9 mouse cellular contexts compared by ENCODE assay signal in genomic region chr5:150495792-150496191, GRCm38 (mm10). TPM values are rescaled to one million over a fixed set of nuclear protein-coding genes. Genes with fewer than 3 reads are reported as not detected.
DNase-seq lines count a peak whose midpoint lies in the region; ATAC-seq lines count a peak whose summit lies in the region.
"Had no signal": no experiment of that assay in that cellular context is flagged by ENCODE, and none has a peak within 500 bp of the region (broad histone marks: within the 10 kb centered on the region; RNA-seq: fewer than 3 reads in every experiment).

No protein-coding gene starts in this region.

- H3K4me3 ChIP-seq in forebrain, embryonic 10.5 days, result no peak overlapping the region
- H3K4me3 ChIP-seq in forebrain, embryonic 12.5 days (replicated peaks), result no peak overlapping the region
- no peak overlapping the region for H3K4me3 ChIP-seq in neural tube, embryonic 12.5 days
- no peak overlapping the region for H3K4me3 ChIP-seq in neural tube, embryonic 15.5 days (replicated peaks)

- intact Hi-C loops in gastrocnemius, postnatal 36 days (cut with DNase I), result no loop called here

- no peak overlapping the region for H3K4me2 ChIP-seq in forebrain, embryonic 12.5 days
- H3K4me2 ChIP-seq in neural tube, embryonic 12.5 days (replicated peaks), result no peak overlapping the region
- H3K4me2 ChIP-seq in neural tube, embryonic 15.5 days, result no peak overlapping the region

- no peak overlapping the region for H3K27ac ChIP-seq in forebrain, embryonic 10.5 days
- no peak overlapping the region for H3K27ac ChIP-seq in forebrain, embryonic 12.5 days
- H3K27ac ChIP-seq in neural tube, embryonic 12.5 days, result no peak overlapping the region
- H3K27ac ChIP-seq in neural tube, embryonic 15.5 days (replicated peaks), result no peak overlapping the region

- 41% methylated on average over 6 of the region's 6 CpGs for WGBS in forebrain, embryonic 10.5 days
- WGBS in forebrain, embryonic 12.5 days, result 50% methylated on average over 6 of the region's 6 CpGs
- WGBS in neural tube, embryonic 12.5 days, result 46% methylated on average over 6 of the region's 6 CpGs
- WGBS in neural tube, embryonic 15.5 days, result 48% methylated on average over 6 of the region's 6 CpGs

- no peaks in the 10 kb centered on the region for H3K36me3 ChIP-seq in forebrain, embryonic 10.5 days (replicated peaks)
- 0 out of 2 replicates have a peak, but pooled peaks cover 4% of the 10 kb centered on the region for H3K36me3 ChIP-seq in forebrain, embryonic 12.5 days (replicated peaks)
- peaks cover 10% of the 10 kb centered on the region for H3K36me3 ChIP-seq in neural tube, embryonic 12.5 days
- peaks cover 55% of the 10 kb centered on the region for H3K36me3 ChIP-seq in neural tube, embryonic 15.5 days

- H3K9me3 ChIP-seq in forebrain, embryonic 10.5 days, result no peaks in the 10 kb centered on the region
- no peaks in the 10 kb centered on the region for H3K9me3 ChIP-seq in forebrain, embryonic 12.5 days
- H3K9me3 ChIP-seq in neural tube, embryonic 12.5 days, result no peaks in the 10 kb centered on the region
- no peaks in the 10 kb centered on the region for H3K9me3 ChIP-seq in neural tube, embryonic 15.5 days (replicated peaks)

- no peak for ATAC-seq in forebrain, embryonic 12.5 days (ENCODE audit: low FRiP score)
- ATAC-seq in neural tube, embryonic 12.5 days (ENCODE audit: low FRiP score, low read depth), result 0 out of 2 replicates have a peak, but pooled peaks have one; percentile 48
- ATAC-seq in neural tube, embryonic 15.5 days (ENCODE audit: low FRiP score), result no peak

- H3K9ac ChIP-seq in forebrain, embryonic 12.5 days, result no peak overlapping the region
- H3K9ac ChIP-seq in neural tube, embryonic 12.5 days, result no peak overlapping the region
- no peak overlapping the region for H3K9ac ChIP-seq in neural tube, embryonic 15.5 days (replicated peaks)

- H3K4me1 ChIP-seq in forebrain, embryonic 10.5 days, result no peaks in the 10 kb centered on the region
- H3K4me1 ChIP-seq in forebrain, embryonic 12.5 days, result no peaks in the 10 kb centered on the region
- no peaks in the 10 kb centered on the region for H3K4me1 ChIP-seq in neural tube, embryonic 12.5 days
- no peaks in the 10 kb centered on the region for H3K4me1 ChIP-seq in neural tube, embryonic 15.5 days

- H3K27me3 ChIP-seq in forebrain, embryonic 10.5 days (ENCODE audit: poor library complexity, severe bottlenecking), result no peaks in the 10 kb centered on the region
- H3K27me3 ChIP-seq in forebrain, embryonic 12.5 days, result no peaks in the 10 kb centered on the region
- H3K27me3 ChIP-seq in neural tube, embryonic 12.5 days (replicated peaks), result no peaks in the 10 kb centered on the region
- no peaks in the 10 kb centered on the region for H3K27me3 ChIP-seq in neural tube, embryonic 15.5 days (replicated peaks)

- DNase-seq in forebrain, embryonic 10.5 days (ENCODE audit: extremely low spot score, low spot score), result peak; percentile 24
- DNase-seq in c-Kit-positive CD71-positive TER-119-negative erythroid progenitor cells, embryonic 14.5 days (ENCODE audit: low read depth), result peak; percentile 19
- peak; percentile 27 to 41 for DNase-seq in gastrocnemius, postnatal 36 days
- peak; percentile 37 for DNase-seq in lung, postnatal 25 days (ENCODE audit: low spot score)
- DNase-seq in thymus, postnatal 25 days, result peak; percentile 35

RNA-seq across cellular contexts. Expression of gene Zar1l, which starts 22.2 kb away (rescaled TPM):
- not detected in 2 replicates for polyA plus RNA-seq in forebrain, embryonic 10.5 days (2016; fragmentation: Nextera tagmentation; extraction: Ambion mirVana)
- polyA plus RNA-seq in forebrain, embryonic 12.5 days (2016; fragmentation: Nextera tagmentation; extraction: Ambion mirVana), result not detected in 2 replicates
- not detected in 2 replicates for polyA plus RNA-seq in neural tube, embryonic 12.5 days (2016; fragmentation: Nextera tagmentation; extraction: Ambion mirVana)
- not detected in 2 replicates for polyA plus RNA-seq in neural tube, embryonic 15.5 days (2015; fragmentation: Nextera tagmentation; extraction: Ambion mirVana)
- total RNA-seq in gastrocnemius, postnatal 36 days (2021), result not detected
- total RNA-seq: hematopoietic stem cell, adult 5-6 weeks had no signal

RNA-seq across cellular contexts. Expression of gene Brca2, which starts 26.6 kb away (rescaled TPM):
- polyA plus RNA-seq in forebrain, embryonic 10.5 days (2016; fragmentation: Nextera tagmentation; extraction: Ambion mirVana), result 43.3 and 44.0 TPM in 2 replicates
- polyA plus RNA-seq in forebrain, embryonic 12.5 days (2016; fragmentation: Nextera tagmentation; extraction: Ambion mirVana), result 27.2 and 27.5 TPM in 2 replicates
- 16.0 and 19.2 TPM in 2 replicates for polyA plus RNA-seq in neural tube, embryonic 12.5 days (2016; fragmentation: Nextera tagmentation; extraction: Ambion mirVana)
- 11.6 and 13.9 TPM in 2 replicates for polyA plus RNA-seq in neural tube, embryonic 15.5 days (2015; fragmentation: Nextera tagmentation; extraction: Ambion mirVana)
- 1 to 10 TPM; 1.0 to 1.2 TPM for total RNA-seq in gastrocnemius, postnatal 36 days (2021)
